Mouse (Mus musculus): ENCODE data around the gene Slc35f4. TPM values are rescaled to one million over a fixed set of nuclear protein-coding genes. Genes with fewer than 3 reads are reported as not detected.

The Slc35f4 gene
- total and polyA plus RNA-seq, 3 experiments, result not detected

DNA sequence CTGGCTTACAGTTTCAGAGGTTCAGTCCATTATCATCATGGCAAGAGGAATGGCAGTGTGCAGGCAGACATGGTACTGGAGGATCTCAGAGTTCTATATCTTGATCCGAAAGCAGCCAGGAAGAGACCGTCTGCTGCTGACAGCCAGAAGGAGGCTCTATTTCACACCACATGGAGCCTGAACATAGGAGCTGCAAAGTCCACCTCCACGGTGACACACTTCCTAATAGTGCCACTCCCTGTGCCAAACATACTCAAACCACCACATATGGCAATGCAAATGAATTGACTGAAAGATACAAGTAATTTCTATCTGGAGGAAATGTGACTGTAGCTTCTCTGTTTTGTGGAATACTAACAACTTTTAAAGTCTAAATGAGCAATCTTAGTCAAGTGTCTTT, 89.0 kb downstream of the Slc35f4 start:
- Histone ChIP-seq H3K36me3 (ENCODE audit: control insufficient read depth in 1 of 2, insufficient read depth in 2 of 2, low read length in 2 of 2) (no peaks in the 10 kb centered on the region), H3K27ac (ENCODE audit: control insufficient read depth, low read depth, low read length) (no peak overlapping the region), H3K9me3 (replicated peaks; ENCODE audit: insufficient read depth, low read length) (no peaks in the 10 kb centered on the region), H3K79me2 (ENCODE audit: control insufficient read depth, insufficient read depth, low read length, poor library complexity) (no peaks in the 10 kb centered on the region), H3K4me3 (ENCODE audit: control insufficient read depth in 1 of 2, insufficient read depth in 1 of 2, low read depth in 2 of 2, low read length in 2 of 2) (no peak overlapping the region), H3K27me3 (ENCODE audit: control insufficient read depth in 1 of 2, insufficient read depth in 2 of 2, low read length in 2 of 2) (no peaks in the 10 kb centered on the region), H3K9ac (ENCODE audit: control insufficient read depth, low read depth, low read length, poor library complexity, severe bottlenecking) (no peak overlapping the region), H3K4me1 (ENCODE audit: control insufficient read depth in 1 of 2, insufficient read depth in 2 of 2, low read length in 2 of 2) (no peaks in the 10 kb centered on the region)
- DNase-seq (ENCODE audit: low read depth, low spot score), result no peak
- TF ChIP-seq USF2 (IDR thresholded peaks at IDR 0.05; ENCODE audit: borderline replicate concordance in 1 of 2, insufficient read depth in 1 of 2, low read depth in 1 of 2, low read length in 2 of 2), result no peak
- no peak for TF ChIP-seq UBTF (IDR thresholded peaks at IDR 0.05; ENCODE audit: borderline replicate concordance, insufficient read depth, low read depth, low read length)
- TF ChIP-seq TCF12 (IDR thresholded peaks at IDR 0.05; ENCODE audit: low read depth, low read length), result no peak
- TF ChIP-seq NELFE (IDR thresholded peaks at IDR 0.05; ENCODE audit: low read depth, low read length), result no peak
- TF ChIP-seq TAL1 (IDR thresholded peaks at IDR 0.05; ENCODE audit: low read length), result no peak
- TF ChIP-seq ZNF384 (IDR thresholded peaks at IDR 0.05; ENCODE audit: low read depth, low read length), result no peak
- no peak for TF ChIP-seq KAT2A (conservative IDR thresholded peaks at IDR 0.05; ENCODE audit: low read depth, low read length)
- TF ChIP-seq POLR2AphosphoS5 (IDR thresholded peaks at IDR 0.05; ENCODE audit: borderline replicate concordance, low read depth, low read length), result no peak
- TF ChIP-seq CTCF (IDR thresholded peaks at IDR 0.05 in 2 of 3, conservative IDR thresholded peaks at IDR 0.05 in 1 of 3; ENCODE audit: control insufficient read depth in 1 of 3, insufficient read depth in 1 of 3, low read depth in 2 of 3, low read length in 3 of 3, poor library complexity in 1 of 3, severe bottlenecking in 1 of 3), result no peak
- no peak for TF ChIP-seq JUND (IDR thresholded peaks at IDR 0.05; ENCODE audit: low read depth, low read length)
- TF ChIP-seq MYB (IDR thresholded peaks at IDR 0.05; ENCODE audit: low read depth, low read length), result no peak
- TF ChIP-seq CHD2 (IDR thresholded peaks at IDR 0.05; ENCODE audit: low read length), result no peak
- TF ChIP-seq SMC3 (IDR thresholded peaks at IDR 0.05; ENCODE audit: low read depth, low read length), result no peak
- TF ChIP-seq MAX (IDR thresholded peaks at IDR 0.05; ENCODE audit: low read length), result no peak
- no peak for TF ChIP-seq HCFC1 (IDR thresholded peaks at IDR 0.05; ENCODE audit: low read depth, low read length)
- no peak for TF ChIP-seq MAFK (IDR thresholded peaks at IDR 0.05; ENCODE audit: borderline replicate concordance, low read depth, low read length)
- no peak for TF ChIP-seq TBP (IDR thresholded peaks at IDR 0.05; ENCODE audit: low read depth, low read length)

DNA sequence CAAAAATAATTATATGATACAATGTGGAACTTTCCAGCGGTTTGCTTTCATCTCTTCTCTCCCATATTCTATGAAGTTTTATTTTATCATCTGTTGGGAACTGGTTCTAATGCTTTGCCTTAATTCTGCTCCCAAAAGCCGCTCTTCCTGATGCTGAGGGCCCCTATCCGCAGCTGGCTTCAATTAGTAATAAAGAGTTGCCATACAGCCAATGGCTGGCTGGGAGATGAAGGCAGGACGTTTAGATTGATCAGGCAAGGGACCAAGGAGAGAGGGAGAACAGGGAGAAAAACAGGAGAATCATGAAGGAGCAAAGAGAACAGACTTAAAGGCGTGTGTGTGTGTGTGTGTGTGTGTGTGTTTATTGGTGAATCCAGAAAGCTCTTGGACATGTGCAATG, 94.0 kb downstream of the Slc35f4 start:
- no peak overlapping the region for H3K27ac ChIP-seq (ENCODE audit: control insufficient read depth, low read depth, low read length)
- H3K79me2 ChIP-seq (ENCODE audit: control insufficient read depth, insufficient read depth, low read length, poor library complexity), result no peaks in the 10 kb centered on the region
- no peaks in the 10 kb centered on the region for H3K4me1 ChIP-seq (ENCODE audit: control insufficient read depth in 1 of 2, insufficient read depth in 2 of 2, low read length in 2 of 2)
- H3K27me3 ChIP-seq (ENCODE audit: control insufficient read depth in 1 of 2, insufficient read depth in 2 of 2, low read length in 2 of 2), result no peaks in the 10 kb centered on the region
- DNase-seq (ENCODE audit: low read depth, low spot score), result no peak
- TF ChIP-seq ZNF384 (IDR thresholded peaks at IDR 0.05; ENCODE audit: low read depth, low read length), result no peak
- no peak for TF ChIP-seq HCFC1 (IDR thresholded peaks at IDR 0.05; ENCODE audit: low read depth, low read length)
- TF ChIP-seq MAFK (IDR thresholded peaks at IDR 0.05; ENCODE audit: borderline replicate concordance, low read depth, low read length), result no peak
- TF ChIP-seq MXI1 (IDR thresholded peaks at IDR 0.05; ENCODE audit: low read depth, low read length), result no peak
- TF ChIP-seq ZKSCAN1 (IDR thresholded peaks at IDR 0.05; ENCODE audit: low read depth, low read length), result no peak
- TF ChIP-seq CTCF (IDR thresholded peaks at IDR 0.05 in 2 of 3, conservative IDR thresholded peaks at IDR 0.05 in 1 of 3; ENCODE audit: control insufficient read depth in 1 of 3, insufficient read depth in 1 of 3, low read depth in 2 of 3, low read length in 3 of 3, poor library complexity in 1 of 3, severe bottlenecking in 1 of 3), result no peak
- no peak for TF ChIP-seq USF1 (IDR thresholded peaks at IDR 0.05; ENCODE audit: low read depth, low read length)
- no peak for TF ChIP-seq TAL1 (IDR thresholded peaks at IDR 0.05; ENCODE audit: low read length)
- no peak for TF ChIP-seq SMC3 (IDR thresholded peaks at IDR 0.05; ENCODE audit: low read depth, low read length)
- TF ChIP-seq MYC (IDR thresholded peaks at IDR 0.05; ENCODE audit: low read depth, low read length), result no peak
- H3K4me3 ChIP-seq (ENCODE audit: control insufficient read depth in 1 of 2, insufficient read depth in 1 of 2, low read depth in 2 of 2, low read length in 2 of 2), result no peak overlapping the region
- no peaks in the 10 kb centered on the region for H3K9me3 ChIP-seq (replicated peaks; ENCODE audit: insufficient read depth, low read length)
- H3K36me3 ChIP-seq (ENCODE audit: control insufficient read depth in 1 of 2, insufficient read depth in 2 of 2, low read length in 2 of 2), result no peaks in the 10 kb centered on the region
- no peak overlapping the region for H3K9ac ChIP-seq (ENCODE audit: control insufficient read depth, low read depth, low read length, poor library complexity, severe bottlenecking)
